Mouse (Mus musculus): ENCODE data around the gene Olfr1438-ps1. TPM values are rescaled to one million over a fixed set of nuclear protein-coding genes. Genes with fewer than 3 reads are reported as not detected.
"Not testable (repeated sequence)": the region's sequence is repeated elsewhere in the genome, so short reads cannot be mapped to it uniquely, and the experiment has no call there.

Gene Olfr1438-ps1
- polyA plus RNA-seq (2012; rRNA removed) (not detected in 2 replicates), polyA plus RNA-seq (2014; fragmentation: Nextera tagmentation; extraction: Ambion mirVana) (not detected in 2 replicates)

DNA sequence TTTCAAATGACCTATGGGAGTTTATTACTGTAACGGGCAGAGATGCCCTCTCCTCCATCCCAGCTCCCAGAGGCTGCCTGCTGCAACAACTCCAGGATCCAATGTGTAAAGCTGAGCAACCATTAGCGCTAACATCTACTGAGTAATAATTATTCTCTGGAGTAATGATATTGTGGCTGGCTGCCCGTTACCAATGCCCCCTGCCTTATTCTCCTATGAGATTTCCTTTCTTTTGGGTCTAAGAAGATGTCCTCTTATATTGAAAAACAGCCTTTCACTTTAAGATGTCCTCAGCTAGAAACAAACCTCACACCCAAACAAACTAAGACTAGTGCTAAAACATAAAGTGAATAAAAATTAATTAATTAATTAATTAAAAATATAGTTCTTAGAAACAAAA is at the start of gene Olfr1438-ps1:
Olfr1438-ps1 (minus strand) TSS at position 101 of the 400 bp plus-strand sequence.
- Histone ChIP-seq H3K9me3 (ENCODE audit: control insufficient read depth, low read length) (no peaks in the 10 kb centered on the region), H3K9ac (replicated peaks) (no peak within 1 kb of the TSS), H3K4me1 (replicated peaks; ENCODE audit: control insufficient read depth in 2 of 2, insufficient read depth in 2 of 2, low read length in 1 of 2) (no peaks in the 10 kb centered on the region), H3K4me3 (ENCODE audit: insufficient read depth in 1 of 2, low read depth in 2 of 2, low read length in 2 of 2) (no peak within 1 kb of the TSS), H3K4me2 (ENCODE audit: low read depth) (no peak within 1 kb of the TSS), H3K27me3 (ENCODE audit: control insufficient read depth, insufficient read depth, low read length) (no peaks in the 10 kb centered on the region), H3K36me3 (replicated peaks; ENCODE audit: control insufficient read depth, insufficient read depth, low read depth) (no peaks in the 10 kb centered on the region), H3K27ac (no peak within 1 kb of the TSS)
- TF ChIP-seq EP300 (IDR thresholded peaks at IDR 0.05; ENCODE audit: low read depth), result no peak
- no peak for TF ChIP-seq CTCF (IDR thresholded peaks at IDR 0.05; ENCODE audit: low read depth)
- DNase-seq (ENCODE audit: low read depth in 3 of 3, low spot score in 3 of 3), result no peak
- 58% methylated on average over 3 of the region's 3 CpGs for WGBS (ENCODE audit: insufficient replicate concordance)
- no peak for ATAC-seq (ENCODE audit: insufficient read depth)

DNA sequence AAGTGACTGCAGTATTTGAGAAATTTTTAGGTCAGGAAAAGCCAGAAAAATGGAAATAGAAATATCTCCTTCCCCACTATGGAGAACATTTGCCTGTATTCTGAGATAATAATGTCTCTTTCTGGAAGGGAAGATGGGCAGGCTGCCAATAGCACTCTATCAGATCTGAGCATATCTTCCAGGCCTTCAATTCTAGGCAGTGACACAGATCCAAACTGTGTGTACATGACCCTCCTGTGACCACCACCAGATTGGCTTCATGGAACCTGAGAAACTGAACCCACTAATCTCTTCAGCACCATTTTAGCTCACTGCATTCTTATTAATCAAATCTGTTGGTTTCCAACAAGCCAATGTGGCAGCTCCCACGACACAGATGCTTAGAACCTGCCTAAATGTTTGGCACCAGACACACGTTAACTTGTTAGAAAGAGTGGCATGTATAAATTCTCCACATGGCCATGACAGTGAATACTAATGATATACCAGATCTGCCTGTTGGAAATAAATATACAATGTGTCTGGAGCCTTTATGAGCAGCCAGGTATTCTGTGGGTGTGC is 38.8 kb upstream of the Olfr1438-ps1 start:
- Histone ChIP-seq H3K9ac (replicated peaks) (no peak overlapping the region), H3K4me3 (ENCODE audit: insufficient read depth in 1 of 2, low read depth in 2 of 2, low read length in 2 of 2) (no peak overlapping the region), H3K4me2 (ENCODE audit: low read depth) (no peak overlapping the region), H3K27ac (no peak overlapping the region), H3K4me1 (replicated peaks; ENCODE audit: control insufficient read depth in 2 of 2, insufficient read depth in 2 of 2, low read length in 1 of 2) (no peaks in the 10 kb centered on the region), H3K27me3 (ENCODE audit: control insufficient read depth, insufficient read depth, low read length) (no peaks in the 10 kb centered on the region), H3K36me3 (replicated peaks; ENCODE audit: control insufficient read depth, insufficient read depth, low read depth) (no peaks in the 10 kb centered on the region), H3K9me3 (ENCODE audit: control insufficient read depth, low read length) (no peaks in the 10 kb centered on the region)
- DNase-seq (ENCODE audit: low read depth in 3 of 3, low spot score in 3 of 3) (no peak), ATAC-seq (ENCODE audit: insufficient read depth) (no peak)
- WGBS (ENCODE audit: insufficient replicate concordance), result 34% methylated on average over 2 of the region's 2 CpGs
- no peak for TF ChIP-seq CTCF (IDR thresholded peaks at IDR 0.05; ENCODE audit: low read depth)
- TF ChIP-seq EP300 (IDR thresholded peaks at IDR 0.05; ENCODE audit: low read depth), result no peak

DNA sequence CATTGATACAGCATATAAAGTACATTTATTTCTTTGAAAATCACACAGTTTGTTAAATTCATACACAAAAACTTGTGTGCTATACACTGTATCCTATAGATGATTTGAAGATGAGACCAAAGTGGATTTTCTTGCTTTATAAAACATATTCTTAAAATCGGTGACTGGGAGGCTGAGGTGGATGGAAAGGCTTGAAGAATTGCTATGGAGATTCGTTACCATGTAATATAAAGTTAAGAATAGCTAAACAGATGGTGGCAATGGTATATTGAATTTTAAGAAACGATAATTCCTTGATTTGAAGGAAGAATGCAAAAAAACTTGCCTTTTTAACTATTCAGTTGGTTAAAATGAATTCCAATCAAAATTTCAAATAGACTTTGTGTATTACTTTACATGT is 37.3 kb upstream of the Olfr1438-ps1 start:
- H3K9ac ChIP-seq (replicated peaks), result no peak overlapping the region
- WGBS (ENCODE audit: insufficient replicate concordance), result 30% methylated on average over 3 of the region's 3 CpGs
- TF ChIP-seq CTCF (IDR thresholded peaks at IDR 0.05; ENCODE audit: low read depth), result no peak
- TF ChIP-seq EP300 (IDR thresholded peaks at IDR 0.05; ENCODE audit: low read depth), result no peak

DNA sequence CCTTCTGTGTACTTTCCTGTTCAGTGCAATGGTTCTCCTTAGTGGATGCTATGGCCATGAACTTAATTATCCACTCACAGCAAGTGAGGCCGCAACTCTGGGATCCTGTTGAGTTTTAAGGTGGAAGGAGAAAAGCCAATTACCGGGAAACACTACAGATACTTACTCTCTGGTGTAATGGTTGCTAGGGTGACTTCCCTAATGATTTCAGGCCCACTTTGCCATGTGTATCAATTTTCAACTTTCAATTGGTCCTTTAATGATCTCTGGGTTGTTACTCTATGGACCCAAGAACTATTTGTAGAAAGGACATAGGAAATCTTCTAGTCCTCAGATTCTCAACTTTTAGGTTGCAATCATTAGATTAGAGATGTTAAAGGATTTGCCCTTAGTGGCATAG is 10.7 kb downstream of the Olfr1438-ps1 start, which contains the start of gene Olfr1437:
Olfr1437 (minus strand) TSS at position 101 of the 400 bp plus-strand sequence.
- ATAC-seq (ENCODE audit: insufficient read depth), result no peak
- no peaks in the 10 kb centered on the region for H3K9me3 ChIP-seq (ENCODE audit: control insufficient read depth, low read length)
- no peak within 1 kb of the TSS for H3K4me3 ChIP-seq (ENCODE audit: insufficient read depth in 1 of 2, low read depth in 2 of 2, low read length in 2 of 2)
- H3K4me2 ChIP-seq (ENCODE audit: low read depth), result no peak within 1 kb of the TSS
- 58% methylated on average over 2 of the region's 2 CpGs for WGBS (ENCODE audit: insufficient replicate concordance)
- no peak within 1 kb of the TSS for H3K9ac ChIP-seq (replicated peaks)
- no peaks in the 10 kb centered on the region for H3K27me3 ChIP-seq (ENCODE audit: control insufficient read depth, insufficient read depth, low read length)
- no peak for TF ChIP-seq EP300 (IDR thresholded peaks at IDR 0.05; ENCODE audit: low read depth)
- TF ChIP-seq CTCF (IDR thresholded peaks at IDR 0.05; ENCODE audit: low read depth), result no peak
- no peaks in the 10 kb centered on the region for H3K4me1 ChIP-seq (replicated peaks; ENCODE audit: control insufficient read depth in 2 of 2, insufficient read depth in 2 of 2, low read length in 1 of 2)
- H3K27ac ChIP-seq, result no peak within 1 kb of the TSS
- H3K36me3 ChIP-seq (replicated peaks; ENCODE audit: control insufficient read depth, insufficient read depth, low read depth), result no peaks in the 10 kb centered on the region
- DNase-seq (ENCODE audit: low read depth in 3 of 3, low spot score in 3 of 3), result no peak

More for the DNA sequence above, 37.3 kb upstream of the Olfr1438-ps1 start:
- no peak overlapping the region for H3K4me2 ChIP-seq (ENCODE audit: low read depth)
- H3K4me3 ChIP-seq (ENCODE audit: insufficient read depth in 1 of 2, low read depth in 2 of 2, low read length in 2 of 2), result no peak overlapping the region
- ATAC-seq (ENCODE audit: insufficient read depth) (no peak), DNase-seq (ENCODE audit: low read depth in 3 of 3, low spot score in 3 of 3) (no peak)
- H3K27ac ChIP-seq, result no peak overlapping the region
- no peaks in the 10 kb centered on the region for H3K36me3 ChIP-seq (replicated peaks; ENCODE audit: control insufficient read depth, insufficient read depth, low read depth)
- H3K9me3 ChIP-seq (ENCODE audit: control insufficient read depth, low read length), result no peaks in the 10 kb centered on the region
- H3K4me1 ChIP-seq (replicated peaks; ENCODE audit: control insufficient read depth in 2 of 2, insufficient read depth in 2 of 2, low read length in 1 of 2), result no peaks in the 10 kb centered on the region
- no peaks in the 10 kb centered on the region for H3K27me3 ChIP-seq (ENCODE audit: control insufficient read depth, insufficient read depth, low read length)

DNA sequence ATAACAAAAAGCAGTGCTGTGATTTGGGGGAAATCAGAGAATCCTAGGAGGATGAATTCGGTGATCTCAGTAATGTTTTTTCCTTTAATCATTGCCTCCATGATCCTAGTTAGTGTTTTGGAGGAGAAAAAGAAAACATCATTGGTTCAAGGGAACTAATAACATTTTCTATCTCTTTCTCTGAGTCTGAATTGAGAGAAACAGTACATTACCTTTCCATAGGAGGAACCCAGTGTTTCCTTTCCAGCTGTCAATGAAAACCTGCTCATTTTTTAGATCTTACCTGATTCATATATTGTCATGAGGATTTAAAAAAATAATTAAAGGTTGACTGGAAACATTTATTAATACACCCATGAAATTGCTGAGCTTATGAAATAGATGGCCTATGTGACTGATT is 36.7 kb downstream of the Olfr1438-ps1 start, which contains the start of gene Olfr1436:
Olfr1436 (minus strand) TSS at position 101 of the 400 bp plus-strand sequence.
- H3K9ac ChIP-seq (replicated peaks); H3K4me2 ChIP-seq (ENCODE audit: low read depth); H3K4me1 ChIP-seq (replicated peaks; ENCODE audit: control insufficient read depth in 2 of 2, insufficient read depth in 2 of 2, low read length in 1 of 2); ATAC-seq (ENCODE audit: insufficient read depth); H3K4me3 ChIP-seq (ENCODE audit: insufficient read depth in 1 of 2, low read depth in 2 of 2, low read length in 2 of 2); H3K27me3 ChIP-seq (ENCODE audit: control insufficient read depth, insufficient read depth, low read length); H3K36me3 ChIP-seq (replicated peaks; ENCODE audit: control insufficient read depth, insufficient read depth, low read depth); DNase-seq (ENCODE audit: low read depth in 3 of 3, low spot score in 3 of 3); H3K9me3 ChIP-seq (ENCODE audit: control insufficient read depth, low read length); H3K27ac ChIP-seq: not testable (repeated sequence)
- WGBS (ENCODE audit: insufficient replicate concordance), result 45% methylated on average over 1 of the region's 1 CpGs
